Mouse (Mus musculus): Measurements from ENCODE around the gene Mcts2.

DNA sequence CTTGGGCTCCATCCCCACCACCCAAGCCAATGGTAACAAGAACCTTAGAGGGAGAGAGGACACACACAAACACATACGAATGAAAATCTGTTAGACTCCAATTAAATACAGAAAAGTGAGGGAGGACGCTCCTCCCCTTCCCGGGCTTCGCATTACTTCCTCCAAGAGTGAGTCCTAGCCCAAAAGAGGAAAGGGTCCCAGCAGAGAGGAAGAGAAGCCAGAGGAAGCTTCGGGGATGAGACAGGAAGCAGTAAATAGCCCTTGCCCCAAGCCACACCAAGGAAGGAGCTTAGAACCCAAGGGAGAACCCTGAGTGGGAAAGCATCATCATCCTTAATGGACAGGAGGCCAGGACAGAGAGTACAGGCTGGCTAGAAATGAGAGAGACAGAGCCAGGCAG is 22.2 kb downstream of the Mcts2 start:
- no peak for TF ChIP-seq CTCF (IDR thresholded peaks at IDR 0.05; ENCODE audit: borderline replicate concordance, extremely low read depth, insufficient read depth, insufficient read length)
- no peak for TF ChIP-seq POLR2A (IDR thresholded peaks at IDR 0.05; ENCODE audit: borderline replicate concordance, extremely low read depth, insufficient read depth, insufficient read length, poor library complexity, severe bottlenecking)
